Mouse (Mus musculus) MEL (cell line): ENCODE data around the gene Fxr2. TPM values are rescaled to one million over a fixed set of nuclear protein-coding genes. Genes with fewer than 3 reads are reported as not detected.

Source experiments
- DNase-seq: peaks from one replicate; pipeline ENCODE4 v3.0.0; 2011; ENCODE audit warnings: low read depth, low spot score
- H3K27ac ChIP-seq: 2 replicates; pipeline ENCODE4 v1.5.1; 2012; ENCODE audit warnings: low read depth, mild to moderate bottlenecking, control low read depth, low read length, moderate library complexity; ENCODE audit not compliant: control insufficient read depth
- H3K27me3 ChIP-seq, 2 experiments: fragments of 150-350 bp in 1 of 2; sonication (generic) in 1 of 2; 2 replicates each; pipeline ENCODE4 v1.6.1; 2012; ENCODE audit warnings: low read length in 2 of 2, mild to moderate bottlenecking in 2 of 2, improper control_type of control experiment in 1 of 2, moderate library complexity in 1 of 2; ENCODE audit not compliant: insufficient read depth in 2 of 2, control insufficient read depth in 1 of 2
- H3K36me3 ChIP-seq, 2 experiments: 2 replicates each; pipeline ENCODE4 v1.6.1; 2012 to 2014; ENCODE audit warnings: low read length in 2 of 2, improper control_type of control experiment in 1 of 2, inconsistent platforms in 1 of 2, mild to moderate bottlenecking in 1 of 2; ENCODE audit not compliant: insufficient read depth in 2 of 2, control insufficient read depth in 1 of 2
- H3K4me1 ChIP-seq, 2 experiments: fragments of 150-350 bp in 1 of 2; sonication (generic) in 1 of 2; 2 replicates each; pipeline ENCODE4 v1.6.1; 2012; ENCODE audit warnings: low read length in 2 of 2, improper control_type of control experiment in 1 of 2, mild to moderate bottlenecking in 1 of 2; ENCODE audit not compliant: insufficient read depth in 2 of 2, control insufficient read depth in 1 of 2
- H3K4me3 ChIP-seq, 2 experiments: fragments of 150-350 bp in 1 of 2; sonication (generic) in 1 of 2; 2 replicates each; pipeline ENCODE4 v1.5.1; 2012; ENCODE audit warnings: low read depth in 2 of 2, low read length in 2 of 2, mild to moderate bottlenecking in 2 of 2, moderate library complexity in 2 of 2, control low read depth in 1 of 2, improper control_type of control experiment in 1 of 2; ENCODE audit not compliant: control insufficient read depth in 1 of 2, insufficient read depth in 1 of 2
- H3K79me2 ChIP-seq: 2 replicates; pipeline ENCODE4 v1.6.1; 2012; ENCODE audit warnings: mild to moderate bottlenecking, low read length, moderate library complexity; ENCODE audit not compliant: control insufficient read depth, poor library complexity, insufficient read depth
- H3K9ac ChIP-seq: 2 replicates; pipeline ENCODE4 v1.6.1; 2012; ENCODE audit warnings: low read depth, mild to moderate bottlenecking, control low read depth, low read length, moderate library complexity; ENCODE audit not compliant: control insufficient read depth, poor library complexity, severe bottlenecking
- H3K9me3 ChIP-seq: fragments of 150-350 bp; sonication (generic); replicated peaks from 2 replicates; pipeline ENCODE4 v1.6.1; 2012; ENCODE audit warnings: mild to moderate bottlenecking, low read length, improper control_type of control experiment, moderate library complexity; ENCODE audit not compliant: insufficient read depth
- BHLHE40 ChIP-seq: IDR thresholded peaks from 2 replicates; pipeline ENCODE4 v1.6.1; 2012; ENCODE audit warnings: low read depth, mild to moderate bottlenecking, inconsistent platforms, low read length, improper control_type of control experiment, borderline replicate concordance
- CHD2 ChIP-seq: IDR thresholded peaks from 2 replicates; pipeline ENCODE4 v1.6.1; 2011; ENCODE audit warnings: low read length, improper control_type of control experiment
- CTCF ChIP-seq, 3 experiments: IDR thresholded peaks in 2 of 3; conservative IDR thresholded peaks in 1 of 3; 2 replicates each; pipeline ENCODE4 v1.5.1; 2011 to 2012; ENCODE audit warnings: low read length in 3 of 3, low read depth in 2 of 3, mild to moderate bottlenecking in 2 of 3, improper control_type of control experiment in 1 of 3, inconsistent platforms in 1 of 3, mixed read lengths in 1 of 3, moderate library complexity in 1 of 3; ENCODE audit not compliant: control insufficient read depth in 1 of 3, insufficient read depth in 1 of 3, poor library complexity in 1 of 3, severe bottlenecking in 1 of 3
- ELF1 ChIP-seq: IDR thresholded peaks from 2 replicates; pipeline ENCODE4 v1.6.1; 2014; ENCODE audit warnings: low read depth, mild to moderate bottlenecking, inconsistent platforms, low read length, improper control_type of control experiment, moderate library complexity
- EP300 ChIP-seq, 2 experiments: IDR thresholded peaks; 2 replicates each; pipeline ENCODE4 v1.6.1; 2011; ENCODE audit warnings: improper control_type of control experiment in 2 of 2, low read length in 2 of 2, low read depth in 1 of 2, mild to moderate bottlenecking in 1 of 2
- ETS1 ChIP-seq: IDR thresholded peaks from 2 replicates; pipeline ENCODE4 v1.6.1; 2012; ENCODE audit warnings: low read depth, mild to moderate bottlenecking, inconsistent platforms, low read length, improper control_type of control experiment, moderate library complexity
- GATA1 ChIP-seq: IDR thresholded peaks from 2 replicates; pipeline ENCODE4 v1.6.1; 2011; ENCODE audit warnings: low read depth, low read length, improper control_type of control experiment
- HCFC1 ChIP-seq: IDR thresholded peaks from 2 replicates; pipeline ENCODE4 v1.6.1; 2012; ENCODE audit warnings: low read depth, mild to moderate bottlenecking, inconsistent platforms, low read length, improper control_type of control experiment, moderate library complexity
- MXI1 ChIP-seq: IDR thresholded peaks from 2 replicates; pipeline ENCODE4 v1.6.1; 2011; ENCODE audit warnings: mild to moderate bottlenecking, low read depth, low read length, improper control_type of control experiment
- MYC ChIP-seq: IDR thresholded peaks from 2 replicates; pipeline ENCODE4 v1.6.1; 2011; ENCODE audit warnings: low read depth, mild to moderate bottlenecking, low read length, improper control_type of control experiment, moderate library complexity
- NELFE ChIP-seq: IDR thresholded peaks from 2 replicates; pipeline ENCODE4 v1.6.1; 2011; ENCODE audit warnings: low read depth, low read length, improper control_type of control experiment
- NRF1 ChIP-seq: IDR thresholded peaks from 2 replicates; pipeline ENCODE4 v1.6.1; 2014; ENCODE audit warnings: low read depth, mild to moderate bottlenecking, inconsistent platforms, low read length, improper control_type of control experiment, moderate library complexity; ENCODE audit not compliant: poor library complexity, insufficient read depth, severe bottlenecking
- POLR2A ChIP-seq, 2 experiments: IDR thresholded peaks; 2 replicates each; pipeline ENCODE4 v1.6.1; 2011 to 2012; ENCODE audit warnings: low read length in 2 of 2, mild to moderate bottlenecking in 2 of 2, control low read depth in 1 of 2, improper control_type of control experiment in 1 of 2, low read depth in 1 of 2, moderate library complexity in 1 of 2; ENCODE audit not compliant: control insufficient read depth in 1 of 2, insufficient read depth in 1 of 2, poor library complexity in 1 of 2
- POLR2AphosphoS2 ChIP-seq: IDR thresholded peaks from 2 replicates; pipeline ENCODE4 v1.6.1; 2011; ENCODE audit warnings: low read length, improper control_type of control experiment
- RAD21 ChIP-seq: IDR thresholded peaks from 2 replicates; pipeline ENCODE4 v1.6.1; 2011; ENCODE audit warnings: mild to moderate bottlenecking, low read depth, low read length, improper control_type of control experiment
- RCOR1 ChIP-seq: IDR thresholded peaks from 2 replicates; pipeline ENCODE4 v1.6.1; 2012; ENCODE audit warnings: low read depth, mild to moderate bottlenecking, inconsistent platforms, low read length, improper control_type of control experiment
- SIN3A ChIP-seq: IDR thresholded peaks from 2 replicates; pipeline ENCODE4 v1.6.1; 2012; ENCODE audit warnings: low read length, improper control_type of control experiment, inconsistent platforms
- TAL1 ChIP-seq: IDR thresholded peaks from 2 replicates; pipeline ENCODE4 v1.6.1; 2012; ENCODE audit warnings: mild to moderate bottlenecking, inconsistent platforms, low read length, moderate library complexity, mixed read lengths
- TBP ChIP-seq: IDR thresholded peaks from 2 replicates; pipeline ENCODE4 v1.8.0; 2011; ENCODE audit warnings: low read depth, low read length, improper control_type of control experiment
- TCF12 ChIP-seq: IDR thresholded peaks from 2 replicates; pipeline ENCODE4 v1.6.1; 2014; ENCODE audit warnings: low read depth, mild to moderate bottlenecking, inconsistent platforms, low read length, improper control_type of control experiment, moderate library complexity
- UBTF ChIP-seq: IDR thresholded peaks from 2 replicates; pipeline ENCODE4 v1.6.1; 2012; ENCODE audit warnings: low read depth, mild to moderate bottlenecking, inconsistent platforms, low read length, improper control_type of control experiment, moderate library complexity, borderline replicate concordance; ENCODE audit not compliant: insufficient read depth
- USF1 ChIP-seq: IDR thresholded peaks from 2 replicates; pipeline ENCODE4 v1.6.1; 2014; ENCODE audit warnings: low read depth, mild to moderate bottlenecking, inconsistent platforms, low read length, improper control_type of control experiment, moderate library complexity
- USF2 ChIP-seq, 2 experiments: IDR thresholded peaks; 2 replicates each; pipeline ENCODE4 v1.6.1; 2011 to 2012; ENCODE audit warnings: improper control_type of control experiment in 2 of 2, low read length in 2 of 2, borderline replicate concordance in 1 of 2, inconsistent platforms in 1 of 2, low read depth in 1 of 2, mild to moderate bottlenecking in 1 of 2; ENCODE audit not compliant: insufficient read depth in 1 of 2
- polyA plus RNA-seq, 2 experiments: library from polyadenylated mRNA; stranded (reverse) in 1 of 2; unstranded in 1 of 2; fragments of >175 nt in 1 of 2; fragments of >200 nt in 1 of 2; gene quantifications; 2 replicates each; pipeline versions ENCODE4 v1.2.1 to v1.2.4; 2012; ENCODE audit warnings: low replicate concordance in 2 of 2, low read depth in 1 of 2; ENCODE audit not compliant: insufficient read length in 2 of 2, insufficient read depth in 1 of 2, missing spikeins in 1 of 2
- total RNA-seq: library from RNA; depleted of rRNA; stranded (reverse); fragments of 300-350 nt; gene quantifications from 2 replicates; pipeline ENCODE4 v1.2.3, GENCODE M21; 2012

The Fxr2 gene
- total and polyA plus RNA-seq, 3 experiments, result 95.1 to 97.6 TPM; not detected in 1

DNA sequence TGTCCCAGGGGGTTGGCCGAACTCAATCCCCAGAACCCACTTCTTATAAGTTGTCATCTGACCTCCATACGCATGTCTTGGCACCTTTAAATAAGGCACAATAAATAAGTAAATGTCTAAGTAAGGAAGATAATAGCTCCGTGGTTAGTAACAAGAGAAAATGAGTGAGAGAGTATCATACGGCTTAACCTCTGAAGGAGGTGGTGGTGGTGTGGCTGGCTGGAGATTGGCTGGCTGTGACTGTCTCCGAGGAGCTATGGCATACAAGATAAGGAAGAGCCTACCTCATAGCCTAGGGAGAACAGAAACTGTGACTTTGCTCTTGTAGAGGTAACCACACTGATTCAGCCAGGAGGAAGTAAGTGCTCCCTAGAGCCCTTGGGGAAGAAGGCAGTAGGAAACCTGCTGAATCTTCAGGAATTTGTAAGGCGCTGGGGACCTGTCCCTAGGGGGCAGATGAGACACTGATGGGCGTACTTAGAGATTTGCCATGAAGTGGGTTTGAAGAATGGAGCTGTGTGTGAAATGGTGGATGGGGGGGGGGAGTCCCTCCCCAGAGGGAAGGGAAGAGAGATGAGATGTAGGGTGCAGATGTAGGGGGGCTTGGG, 47.0 kb upstream of the Fxr2 start:
- peak; percentile 87 for TF ChIP-seq TAL1
- peak; percentile 56; the same call in 1 of the 2 replicates for TF ChIP-seq ELF1
- no peak for TF ChIP-seq UBTF
- peak; percentile 25 for TF ChIP-seq NELFE
- TF ChIP-seq ETS1, result peak; percentile 94
- TF ChIP-seq BHLHE40, result no peak
- no peak for TF ChIP-seq USF2 (IDR thresholded peaks at IDR 0.05; ENCODE audit: borderline replicate concordance in 1 of 2, insufficient read depth in 1 of 2, low read depth in 1 of 2, low read length in 2 of 2)
- peak; percentile 54; the same call in 1 of the 2 replicates for TF ChIP-seq NRF1
- TF ChIP-seq MXI1, result peak; percentile 85
- peak; percentile 82 for TF ChIP-seq TBP
- TF ChIP-seq EP300 (IDR thresholded peaks at IDR 0.05; ENCODE audit: low read depth in 1 of 2, low read length in 2 of 2), result peak; percentile 71 to 83
- TF ChIP-seq RCOR1, result peak; percentile 82
- TF ChIP-seq GATA1, result peak; percentile 96
- TF ChIP-seq RAD21, result no peak
- peak in 1 of 2 experiments; percentile 55; a peak in 2 of 4 replicates for TF ChIP-seq POLR2A (IDR thresholded peaks at IDR 0.05; ENCODE audit: control insufficient read depth in 1 of 2, insufficient read depth in 1 of 2, low read depth in 1 of 2, low read length in 2 of 2, poor library complexity in 1 of 2)
- no peak for TF ChIP-seq USF1
- TF ChIP-seq TCF12, result peak; percentile 82
- TF ChIP-seq HCFC1, result peak; percentile 65
- TF ChIP-seq CHD2, result no peak; the same call in 1 of the 2 replicates
- peak; percentile 93 for TF ChIP-seq SIN3A
- TF ChIP-seq CTCF (IDR thresholded peaks at IDR 0.05 in 2 of 3, conservative IDR thresholded peaks at IDR 0.05 in 1 of 3; ENCODE audit: control insufficient read depth in 1 of 3, insufficient read depth in 1 of 3, low read depth in 2 of 3, low read length in 3 of 3, poor library complexity in 1 of 3, severe bottlenecking in 1 of 3), result no peak
- TF ChIP-seq POLR2AphosphoS2, result peak; percentile 55
- peak; percentile 81 for TF ChIP-seq MYC
- Histone ChIP-seq H3K36me3 (peaks cover 24 to 62% of the 10 kb centered on the region in 2 experiments), H3K79me2 (peaks cover 44% of the 10 kb centered on the region), H3K4me3 (peak overlapping the region in 1 of 2 experiments; percentile 11; a peak in 1 of 4 replicates), H3K9ac (peak overlapping the region; percentile 26), H3K4me1 (peaks cover 16 to 60% of the 10 kb centered on the region in 2 experiments), H3K27me3 (no peaks in the 10 kb centered on the region), H3K27ac (peak overlapping the region; percentile 84), H3K9me3 (no peaks in the 10 kb centered on the region)
- peak; percentile 98 for DNase-seq
